Mouse (Mus musculus) hindbrain, embryonic 13.5 days (tissue): ENCODE measurements around the gene Alox12. TPM values are rescaled to one million over a fixed set of nuclear protein-coding genes. Genes with fewer than 3 reads are reported as not detected.
A peak's percentile ranks its signal among the peaks of the same experiment; 100 is the strongest.

Source experiments
- ATAC-seq: fragments of 200-750 bp; cut with Nextera tagmentation; 2 replicates; pipeline ENCODE4 v1.8.0; 2017; ENCODE audit warnings: moderate TSS enrichment; ENCODE audit not compliant: low FRiP score
- H3K27ac ChIP-seq: fragments of 300-500 bp; sonication (generic); 2 replicates; pipeline ENCODE4 v1.5.1; 2015; ENCODE audit warnings: inconsistent platforms, mild to moderate bottlenecking, moderate library complexity
- H3K27me3 ChIP-seq: fragments of 300-500 bp; sonication (generic); 2 replicates; pipeline ENCODE4 v1.6.1; 2015; ENCODE audit warnings: mild to moderate bottlenecking, inconsistent platforms
- H3K36me3 ChIP-seq: fragments of 300-500 bp; sonication (generic); 2 replicates; pipeline ENCODE4 v1.6.1; 2015; ENCODE audit warnings: mild to moderate bottlenecking, inconsistent platforms
- H3K4me1 ChIP-seq: fragments of 300-500 bp; sonication (generic); replicated peaks from 2 replicates; pipeline ENCODE4 v1.6.1; 2015; ENCODE audit warnings: inconsistent platforms
- H3K4me2 ChIP-seq: fragments of 300-500 bp; sonication (generic); 2 replicates; pipeline ENCODE4 v1.6.1; 2015; ENCODE audit warnings: inconsistent platforms, mild to moderate bottlenecking, moderate library complexity
- H3K4me3 ChIP-seq: fragments of 300-500 bp; sonication (generic); 2 replicates; pipeline ENCODE4 v1.5.1; 2015; ENCODE audit warnings: mild to moderate bottlenecking, inconsistent platforms
- H3K9ac ChIP-seq: fragments of 300-500 bp; sonication (generic); 2 replicates; pipeline ENCODE4 v1.6.1; 2015; ENCODE audit warnings: mild to moderate bottlenecking, inconsistent platforms
- H3K9me3 ChIP-seq: fragments of 300-500 bp; sonication (generic); 2 replicates; pipeline ENCODE4 v1.6.1; 2016; ENCODE audit warnings: inconsistent platforms
- WGBS: fragments of 180-500 bp; shearing (Covaris S2); methylation state at CpG from one replicate; pipeline ENCODE4 v1.1.7; 2015; 5-methylcytosine and 5-hydroxymethylcytosine counted together
- microRNA counts: library from miRNA; unstranded; fragments of <30 nt; microRNA quantifications from one replicate; lab custom pipeline; 2016
- microRNA-seq: library from miRNA; unstranded; fragments of <30 nt; microRNA quantifications from one replicate; pipeline ENCODE4, GENCODE M21; 2016
- polyA plus RNA-seq: library from polyadenylated mRNA; unstranded; fragments of >200 nt; fragmentation: Nextera tagmentation; extraction: Ambion mirVana; gene quantifications from 2 replicates; pipeline ENCODE4 v1.2.1, GENCODE M21; 2015

Gene Alox12
- polyA plus RNA-seq, 1 experiment from 2014 or later, result 2.8 TPM

DNA sequence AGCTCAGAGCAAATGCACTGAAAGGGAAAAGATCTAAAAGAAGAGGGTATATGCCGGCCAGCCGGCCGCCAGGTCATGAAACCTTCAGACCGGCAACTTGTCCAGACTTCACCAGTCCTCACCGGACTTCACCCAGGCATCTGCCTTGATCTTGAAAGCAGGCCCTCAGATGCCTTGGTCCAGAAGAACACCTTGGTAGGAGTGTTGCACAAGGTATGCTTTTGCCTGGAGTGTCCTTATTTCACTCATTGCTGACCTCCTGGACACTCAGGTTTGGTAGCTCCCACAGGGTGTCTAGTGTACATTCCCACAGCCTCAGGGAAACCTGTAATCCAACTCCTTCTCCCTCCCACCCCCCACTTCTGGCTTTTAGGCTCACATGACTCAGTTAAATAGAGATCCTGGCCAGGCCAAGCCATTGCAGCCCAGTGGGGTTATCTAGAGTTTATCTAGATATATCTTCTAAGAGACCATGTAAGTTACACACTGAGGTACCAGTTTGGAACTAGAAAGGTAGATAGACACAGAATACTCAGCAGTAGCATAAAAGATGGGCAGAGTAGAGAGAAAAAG, 55.0 kb downstream of the Alox12 start:
- Histone ChIP-seq H3K9ac (no peak overlapping the region), H3K36me3 (no peaks in the 10 kb centered on the region), H3K27ac (no peak overlapping the region), H3K4me3 (no peak overlapping the region), H3K4me1 (0 out of 2 replicates have a peak, but pooled peaks cover 6% of the 10 kb centered on the region), H3K9me3 (no peaks in the 10 kb centered on the region), H3K27me3 (0 out of 2 replicates have a peak, but pooled peaks cover 5% of the 10 kb centered on the region), H3K4me2 (no peak overlapping the region)
- WGBS, result 89% methylated on average over 5 of the region's 5 CpGs
- ATAC-seq, result no peak

DNA sequence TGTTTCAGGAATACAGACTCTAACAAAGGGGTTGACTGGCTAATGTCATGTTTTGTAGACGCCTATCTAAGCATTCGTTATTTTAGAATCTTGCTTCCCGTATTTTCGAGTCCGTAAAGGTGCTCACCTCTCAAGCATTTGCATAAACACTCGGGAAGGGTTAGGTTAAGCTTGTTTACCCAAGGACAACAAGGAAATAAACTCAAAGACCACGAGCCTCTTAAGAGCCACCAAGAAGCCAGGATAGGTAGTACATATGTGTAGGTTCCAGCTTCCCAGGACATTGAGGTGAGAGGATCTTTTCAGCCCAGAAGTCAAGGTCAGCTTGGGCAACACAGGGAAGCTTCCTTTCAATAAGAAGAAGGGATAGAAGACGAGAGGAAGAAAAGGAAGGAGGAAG, 56.0 kb downstream of the Alox12 start:
- Histone ChIP-seq H3K27me3 (0 out of 2 replicates have a peak, but pooled peaks cover 5% of the 10 kb centered on the region), H3K9me3 (no peaks in the 10 kb centered on the region), H3K4me3 (no peak overlapping the region), H3K9ac (no peak overlapping the region), H3K27ac (no peak overlapping the region), H3K4me2 (no peak overlapping the region), H3K36me3 (no peaks in the 10 kb centered on the region), H3K4me1 (0 out of 2 replicates have a peak, but pooled peaks cover 6% of the 10 kb centered on the region)
- no peak for ATAC-seq
- WGBS, result 84% methylated on average over 8 of the region's 8 CpGs

DNA sequence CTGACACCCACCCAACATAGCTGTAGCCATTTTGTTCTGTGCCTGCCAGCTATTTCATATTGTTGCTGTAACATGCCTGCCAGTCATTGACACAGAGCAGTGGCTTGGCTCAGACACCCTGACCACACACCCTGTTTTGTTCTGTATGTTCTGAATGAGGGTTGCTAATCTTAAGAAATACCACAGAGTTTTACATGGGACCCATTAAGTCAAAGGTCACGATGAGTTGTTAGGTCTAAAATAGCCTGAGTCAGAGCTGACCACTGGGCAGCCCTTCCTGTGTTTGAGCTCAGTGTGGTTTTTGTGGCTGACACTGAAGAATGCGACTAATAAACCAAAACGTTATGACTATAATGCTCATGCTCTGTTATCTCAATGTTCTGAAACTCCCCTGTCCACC, 56.8 kb downstream of the Alox12 start:
- H3K36me3 ChIP-seq, result no peaks in the 10 kb centered on the region
- 0 out of 2 replicates have a peak, but pooled peaks cover 5% of the 10 kb centered on the region for H3K27me3 ChIP-seq
- no peak overlapping the region for H3K4me3 ChIP-seq
- H3K4me2 ChIP-seq, result no peak overlapping the region
- 92% methylated on average over 3 of the region's 3 CpGs for WGBS
- no peaks in the 10 kb centered on the region for H3K9me3 ChIP-seq
- H3K9ac ChIP-seq, result no peak overlapping the region
- no peak overlapping the region for H3K27ac ChIP-seq
- H3K4me1 ChIP-seq, result 0 out of 2 replicates have a peak, but pooled peaks cover 6% of the 10 kb centered on the region
- no peak for ATAC-seq

DNA sequence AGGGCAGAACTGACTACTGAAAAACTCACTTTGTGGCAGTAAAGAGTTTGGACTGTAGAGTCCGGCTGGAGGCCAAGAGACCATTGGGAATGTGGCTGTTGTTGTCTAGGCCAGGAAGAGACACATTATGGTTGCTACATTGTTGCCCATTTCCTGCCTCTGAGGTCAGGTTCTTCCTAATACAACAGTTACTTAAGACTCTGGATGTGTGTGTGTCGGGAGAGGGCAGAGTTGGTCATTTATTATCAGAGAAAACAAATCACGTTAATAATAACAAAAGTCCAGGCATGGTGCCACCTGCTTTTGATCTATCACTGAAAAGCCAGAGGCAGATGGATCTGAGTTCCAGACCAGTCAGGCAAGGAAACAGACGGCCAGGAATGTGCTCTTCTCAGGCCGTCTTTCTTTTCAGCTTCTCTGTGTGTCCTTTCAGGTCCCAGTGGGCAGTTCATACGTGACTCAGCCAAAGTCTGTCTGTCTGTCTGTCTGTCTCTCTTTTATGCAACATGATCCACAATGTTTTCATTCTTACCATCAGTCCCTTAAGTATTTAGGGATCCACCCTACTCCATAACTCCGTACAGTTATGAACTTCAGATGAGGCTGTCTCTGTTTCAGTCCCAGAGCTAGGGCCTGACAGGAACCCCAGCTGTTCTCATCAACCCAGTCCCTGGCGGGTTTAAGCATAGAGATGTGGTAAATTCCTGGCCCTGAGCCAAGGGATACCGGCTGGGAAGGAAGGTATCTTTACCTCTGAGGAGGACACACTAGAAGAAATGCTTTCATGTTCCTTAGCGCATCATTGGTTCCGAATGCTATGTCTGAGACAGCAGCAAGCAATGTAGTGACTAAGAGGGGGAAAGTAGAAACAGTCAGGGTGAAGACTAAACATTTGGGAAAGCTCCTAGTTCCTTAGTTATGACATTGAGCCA, 61.5 kb downstream of the Alox12 start:
- Histone ChIP-seq H3K4me2 (no peak overlapping the region), H3K36me3 (no peaks in the 10 kb centered on the region), H3K4me1 (no peaks in the 10 kb centered on the region), H3K4me3 (no peak overlapping the region), H3K27me3 (no peaks in the 10 kb centered on the region), H3K9me3 (no peaks in the 10 kb centered on the region), H3K9ac (no peak overlapping the region), H3K27ac (no peak overlapping the region)
- ATAC-seq, result no peak
- WGBS, result 64% methylated on average over 11 of the region's 11 CpGs

DNA sequence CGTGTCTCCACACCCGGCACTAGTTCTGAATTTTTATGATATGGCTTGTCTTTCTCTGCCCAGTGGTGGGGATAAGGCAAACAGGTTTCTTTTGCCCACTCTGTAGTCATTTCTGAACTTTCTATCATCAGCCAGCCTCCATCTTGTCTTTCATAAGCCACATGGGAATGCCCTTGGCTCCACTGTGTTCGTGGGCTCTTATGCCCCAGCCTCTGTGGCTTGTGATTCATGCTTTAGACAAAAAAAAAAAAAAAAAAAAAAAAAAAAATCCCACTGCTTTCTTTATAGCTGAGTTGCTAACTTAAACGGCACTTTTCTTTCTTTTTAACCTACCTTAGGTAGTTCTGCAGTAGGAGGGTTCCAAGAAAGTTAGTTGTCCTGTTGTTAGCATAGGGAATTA, 63.0 kb downstream of the Alox12 start:
- no peaks in the 10 kb centered on the region for H3K4me1 ChIP-seq
- no peaks in the 10 kb centered on the region for H3K36me3 ChIP-seq
- WGBS, result 86% methylated on average over 4 of the region's 4 CpGs
- no peak for ATAC-seq
- H3K9ac ChIP-seq, result 0 out of 2 replicates have a peak overlapping the region, but pooled peaks have one; percentile 29
- H3K27me3 ChIP-seq, result no peaks in the 10 kb centered on the region
- no peak overlapping the region for H3K4me3 ChIP-seq
- no peak overlapping the region for H3K27ac ChIP-seq
- H3K9me3 ChIP-seq, result no peaks in the 10 kb centered on the region
- H3K4me2 ChIP-seq, result no peak overlapping the region

MicroRNA genes within 50 kb of the gene (microRNA counts, 519-probe panel; counts per million panel counts)
- microRNA mmu-miR-195 (lab: Ali Mortazavi, UCI) (51.3 counts per million), microRNA mmu-miR-497 (lab: Ali Mortazavi, UCI) (51.3 counts per million)

Small RNA genes within 50 kb of the gene (microRNA-seq; reads per million reads assigned to microRNA genes)
- gene Mir195a (290 reads per million, percentile 62 among the genes with 10 or more reads in this experiment), gene Mir497 (not detected), gene Mir497b (not detected)

Other genes with a start within 250 kb of the Alox12 start
- gene Acadvl, start 239.9 kb downstream of the Alox12 start, polyA plus RNA-seq, result 56.9 and 59.4 TPM in 2 replicates
- 28.1 TPM in 2 replicates for gene Dlg4, start 238.4 kb downstream of the Alox12 start, polyA plus RNA-seq
- 1.5 and 1.7 TPM in 2 replicates for gene Asgr1, start 201.3 kb downstream of the Alox12 start, polyA plus RNA-seq
- not detected in 2 replicates for gene Asgr2, start 162.7 kb downstream of the Alox12 start, polyA plus RNA-seq
- 0.88 and 0.95 TPM in 2 replicates for gene Mgl2, start 125.0 kb downstream of the Alox12 start, polyA plus RNA-seq
- 0.47 and 1.3 TPM in 2 replicates for gene Clec10a, start 99.2 kb downstream of the Alox12 start, polyA plus RNA-seq
- 3.1 and 4.6 TPM in 2 replicates for gene Slc16a11, start 42.6 kb downstream of the Alox12 start, polyA plus RNA-seq
- 16.1 and 18.1 TPM in 2 replicates for gene Slc16a13, start 34.3 kb downstream of the Alox12 start, polyA plus RNA-seq
- gene Bcl6b, start 25.6 kb downstream of the Alox12 start, polyA plus RNA-seq, result 5.0 and 5.5 TPM in 2 replicates
- gene 0610010K14Rik, start 17.4 kb downstream of the Alox12 start, polyA plus RNA-seq, result 193 and 201 TPM in 2 replicates
- 12.4 and 14.7 TPM in 2 replicates for gene Gm21988, start 15.5 kb downstream of the Alox12 start, polyA plus RNA-seq
- 340 and 342 TPM in 2 replicates for gene Rnasek, start 15.5 kb downstream of the Alox12 start, polyA plus RNA-seq
- not detected in 2 replicates for gene Alox12e, start 67.3 kb upstream of the Alox12 start, polyA plus RNA-seq
- gene Alox15, start 96.7 kb upstream of the Alox12 start, polyA plus RNA-seq, result 0.10 TPM in 1 of 2 replicates, not detected in the other
- gene Pelp1, start 154.7 kb upstream of the Alox12 start, polyA plus RNA-seq, result 33.3 and 33.6 TPM in 2 replicates
- gene Arrb2, start 177.3 kb upstream of the Alox12 start, polyA plus RNA-seq, result 47.6 and 50.2 TPM in 2 replicates
- gene Med11, start 196.6 kb upstream of the Alox12 start, polyA plus RNA-seq, result 43.2 and 45.5 TPM in 2 replicates
- 0.45 and 0.98 TPM in 2 replicates for gene Zmynd15, start 204.1 kb upstream of the Alox12 start, polyA plus RNA-seq
- gene Cxcl16, start 204.6 kb upstream of the Alox12 start, polyA plus RNA-seq, result 4.6 and 6.7 TPM in 2 replicates
- 0.83 and 2.3 TPM in 2 replicates for gene Tm4sf5, start 249.9 kb upstream of the Alox12 start, polyA plus RNA-seq